Mouse (Mus musculus) forebrain, embryonic 16.5 days (tissue): ENCODE results near the gene Izumo4. TPM values are rescaled to one million over a fixed set of nuclear protein-coding genes. Genes with fewer than 3 reads are reported as not detected.
A peak's percentile ranks its signal among the peaks of the same experiment; 100 is the strongest.

ENCODE experiments used
- ATAC-seq: fragments of 200-750 bp; cut with Nextera tagmentation; 2 replicates; pipeline ENCODE4 v1.8.0; 2017; ENCODE audit warnings: mild to moderate bottlenecking, moderate library complexity
- H3K27ac ChIP-seq: fragments of 300-500 bp; sonication (generic); 2 replicates; pipeline ENCODE4 v1.5.1; 2014; ENCODE audit warnings: low read length, control low read depth
- H3K27me3 ChIP-seq: fragments of 300-500 bp; sonication (generic); replicated peaks from 2 replicates; pipeline ENCODE4 v1.6.1; 2014; ENCODE audit warnings: low read length; ENCODE audit not compliant: control insufficient read depth, insufficient read depth
- H3K36me3 ChIP-seq: fragments of 300-500 bp; sonication (generic); 2 replicates; pipeline ENCODE4 v1.6.1; 2014; ENCODE audit not compliant: control insufficient read depth, insufficient read depth
- H3K4me1 ChIP-seq: fragments of 300-500 bp; sonication (generic); replicated peaks from 2 replicates; pipeline ENCODE4 v1.6.1; 2014; ENCODE audit warnings: low read length; ENCODE audit not compliant: control insufficient read depth, insufficient read depth
- H3K4me2 ChIP-seq: fragments of 300-500 bp; sonication (generic); 2 replicates; pipeline ENCODE4 v1.6.1; 2014; ENCODE audit warnings: mild to moderate bottlenecking, low read length, control low read depth
- H3K4me3 ChIP-seq: fragments of 300-500 bp; sonication (generic); replicated peaks from 2 replicates; pipeline ENCODE4 v1.5.1; 2014; ENCODE audit warnings: mild to moderate bottlenecking, low read length, control low read depth
- H3K9ac ChIP-seq: fragments of 300-500 bp; sonication (generic); replicated peaks from 2 replicates; pipeline ENCODE4 v1.6.1; 2014; ENCODE audit warnings: low read depth, low read length, control low read depth
- H3K9me3 ChIP-seq: fragments of 300-500 bp; sonication (generic); 2 replicates; pipeline ENCODE4 v1.6.1; 2016; ENCODE audit warnings: low read length; ENCODE audit not compliant: control insufficient read depth
- WGBS: fragments of 180-500 bp; shearing (Covaris S2); extraction: QIAGEN DNeasy Blood & Tissue Kit; methylation state at CpG from one replicate; pipeline ENCODE4 v1.1.7; 2014; 5-methylcytosine and 5-hydroxymethylcytosine counted together
- polyA plus RNA-seq: library from polyadenylated mRNA; unstranded; fragments of >200 nt; fragmentation: Nextera tagmentation; extraction: Ambion mirVana; gene quantifications from 2 replicates; pipeline ENCODE4 v1.2.1, GENCODE M21; 2015

The Izumo4 gene
- polyA plus RNA-seq, 1 experiment from 2014 or later, result 44.1 TPM

GRCm38 (mm10) chr10:80659213-80659612 lies 42.8 kb upstream of the Izumo4 start:
- Histone ChIP-seq H3K27me3 (no peaks in the 10 kb centered on the region), H3K4me2 (peak overlapping the region; percentile 50), H3K27ac (peak overlapping the region; percentile 21; the same call in 1 of the 2 replicates), H3K9ac (no peak overlapping the region), H3K9me3 (no peaks in the 10 kb centered on the region), H3K4me1 (peaks cover 22% of the 10 kb centered on the region), H3K36me3 (no peaks in the 10 kb centered on the region), H3K4me3 (peak overlapping the region; percentile 36)
- no peak for ATAC-seq
- WGBS, result 5% methylated on average over 10 of the region's 10 CpGs

- Histone ChIP-seq H3K36me3 (peaks cover under 1% of the 10 kb centered on the region; the same call in 1 of the 2 replicates), H3K27ac (no peak overlapping the region), H3K9ac (no peak overlapping the region), H3K9me3 (no peaks in the 10 kb centered on the region), H3K4me2 (no peak overlapping the region), H3K4me1 (peaks cover 11% of the 10 kb centered on the region; the same call in 1 of the 2 replicates), H3K27me3 (no peaks in the 10 kb centered on the region), H3K4me3 (no peak overlapping the region)
- no peak for ATAC-seq
- WGBS, result 36% methylated on average over 5 of the region's 5 CpGs
These were observed 40.8 kb upstream of the Izumo4 start for GRCm38 (mm10) chr10:80661149-80661548.

GRCm38 (mm10) chr10:80663485-80664196 lies 38.3 kb upstream of the Izumo4 start:
- peaks cover 9% of the 10 kb centered on the region; the same call in 1 of the 2 replicates for H3K4me1 ChIP-seq
- ATAC-seq, result no peak
- H3K27me3 ChIP-seq, result no peaks in the 10 kb centered on the region
- WGBS, result 62% methylated on average over 5 of the region's 5 CpGs
- no peaks in the 10 kb centered on the region for H3K9me3 ChIP-seq
- no peak overlapping the region for H3K4me3 ChIP-seq
- no peak overlapping the region for H3K27ac ChIP-seq
- H3K9ac ChIP-seq, result no peak overlapping the region
- peaks cover 24% of the 10 kb centered on the region for H3K36me3 ChIP-seq
- no peak overlapping the region for H3K4me2 ChIP-seq

- Histone ChIP-seq H3K27ac (no peak overlapping the region), H3K4me2 (no peak overlapping the region), H3K9ac (no peak overlapping the region), H3K4me3 (no peak overlapping the region), H3K27me3 (no peaks in the 10 kb centered on the region), H3K4me1 (0 out of 2 replicates have a peak, but pooled peaks cover 4% of the 10 kb centered on the region), H3K9me3 (no peaks in the 10 kb centered on the region), H3K36me3 (peaks cover 32% of the 10 kb centered on the region)
- ATAC-seq, result 0 out of 2 replicates have a peak, but pooled peaks have one; percentile 31
- WGBS, result 49% methylated on average over 16 of the region's 16 CpGs
These were observed 37.6 kb upstream of the Izumo4 start for GRCm38 (mm10) chr10:80664197-80665015.

- Histone ChIP-seq H3K36me3 (peaks cover 34% of the 10 kb centered on the region), H3K27ac (no peak overlapping the region), H3K4me3 (no peak overlapping the region), H3K4me2 (no peak overlapping the region), H3K4me1 (0 out of 2 replicates have a peak, but pooled peaks cover 4% of the 10 kb centered on the region), H3K9me3 (no peaks in the 10 kb centered on the region), H3K27me3 (no peaks in the 10 kb centered on the region), H3K9ac (no peak overlapping the region)
- WGBS, result 23% methylated on average over 10 of the region's 10 CpGs
- ATAC-seq, result no peak
These were observed 37.0 kb upstream of the Izumo4 start for GRCm38 (mm10) chr10:80665016-80665380.

GRCm38 (mm10) chr10:80665459-80665858 lies 36.5 kb upstream of the Izumo4 start:
- Histone ChIP-seq H3K36me3 (peaks cover 34% of the 10 kb centered on the region), H3K4me1 (0 out of 2 replicates have a peak, but pooled peaks cover 4% of the 10 kb centered on the region), H3K4me2 (no peak overlapping the region), H3K9ac (no peak overlapping the region), H3K27me3 (no peaks in the 10 kb centered on the region), H3K27ac (no peak overlapping the region), H3K4me3 (no peak overlapping the region), H3K9me3 (no peaks in the 10 kb centered on the region)
- 64% methylated on average over 4 of the region's 4 CpGs for WGBS
- ATAC-seq, result no peak

GRCm38 (mm10) chr10:80665981-80666733 lies 35.8 kb upstream of the Izumo4 start:
- no peaks in the 10 kb centered on the region for H3K27me3 ChIP-seq
- H3K27ac ChIP-seq, result no peak overlapping the region
- H3K36me3 ChIP-seq, result peaks cover 34% of the 10 kb centered on the region
- H3K4me2 ChIP-seq, result no peak overlapping the region
- no peak overlapping the region for H3K4me3 ChIP-seq
- 87% methylated on average over 9 of the region's 10 CpGs for WGBS
- H3K9ac ChIP-seq, result no peak overlapping the region
- 0 out of 2 replicates have a peak, but pooled peaks cover 4% of the 10 kb centered on the region for H3K4me1 ChIP-seq
- ATAC-seq, result no peak
- no peaks in the 10 kb centered on the region for H3K9me3 ChIP-seq

GRCm38 (mm10) chr10:80666837-80667412 lies 35.1 kb upstream of the Izumo4 start:
- Histone ChIP-seq H3K4me1 (0 out of 2 replicates have a peak, but pooled peaks cover 6% of the 10 kb centered on the region), H3K27me3 (no peaks in the 10 kb centered on the region), H3K4me3 (no peak overlapping the region), H3K4me2 (no peak overlapping the region), H3K36me3 (peaks cover 36% of the 10 kb centered on the region), H3K27ac (no peak overlapping the region), H3K9ac (no peak overlapping the region), H3K9me3 (no peaks in the 10 kb centered on the region)
- no peak for ATAC-seq
- WGBS, result 85% methylated on average over 16 of the region's 19 CpGs
